Mouse (Mus musculus) activated CD4-positive, CD25-positive, alpha-beta regulatory T cell, adult 4 months (primary cell): Measurements from ENCODE around the gene Hrnr. TPM values are rescaled to one million over a fixed set of nuclear protein-coding genes. Genes with fewer than 3 reads are reported as not detected.

Source experiments
- ATAC-seq: one replicate; pipeline ENCODE4 v1.8.0; 2017
- polyA plus RNA-seq, 2 experiments: library from polyadenylated mRNA; unstranded; fragments of 100-300 nt; shearing (Covaris generic); gene quantifications; one replicate each; pipeline ENCODE4 v1.2.1; 2017

Gene Hrnr
- not detected for polyA plus RNA-seq

GRCm38 (mm10) chr3:93319449-93319848 lies at the start of gene Hrnr:
TSS of gene Hrnr (plus strand) at chr3:93319749.
- ATAC-seq: no peak

DNA sequence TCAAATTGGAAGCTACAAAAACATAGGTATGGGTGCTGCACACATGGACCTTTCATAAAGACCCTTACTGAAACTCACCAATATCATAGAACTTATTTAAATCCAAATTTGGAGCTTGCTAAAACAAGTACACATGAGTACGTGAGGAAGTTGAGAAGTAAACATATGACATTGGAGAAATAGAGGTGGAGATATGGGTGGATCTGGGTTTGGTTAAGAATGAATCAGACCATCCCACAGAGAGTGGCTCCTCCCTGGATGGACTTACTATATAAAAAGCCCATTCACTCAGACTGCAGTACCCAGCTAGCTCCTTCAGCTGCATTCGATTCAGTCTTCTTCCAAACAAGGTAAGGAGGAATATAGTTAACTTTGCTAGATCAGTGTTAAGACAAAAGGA lies 46.3 kb upstream of the Hrnr start, which contains the start of gene Flg:
Gene Flg, plus strand, starts transcription at position 301 of the 400 bp plus-strand sequence.
- ATAC-seq: no peak

GRCm38 (mm10) chr3:93297542-93297941 lies 22.0 kb upstream of the Hrnr start:
- no peak for ATAC-seq

DNA sequence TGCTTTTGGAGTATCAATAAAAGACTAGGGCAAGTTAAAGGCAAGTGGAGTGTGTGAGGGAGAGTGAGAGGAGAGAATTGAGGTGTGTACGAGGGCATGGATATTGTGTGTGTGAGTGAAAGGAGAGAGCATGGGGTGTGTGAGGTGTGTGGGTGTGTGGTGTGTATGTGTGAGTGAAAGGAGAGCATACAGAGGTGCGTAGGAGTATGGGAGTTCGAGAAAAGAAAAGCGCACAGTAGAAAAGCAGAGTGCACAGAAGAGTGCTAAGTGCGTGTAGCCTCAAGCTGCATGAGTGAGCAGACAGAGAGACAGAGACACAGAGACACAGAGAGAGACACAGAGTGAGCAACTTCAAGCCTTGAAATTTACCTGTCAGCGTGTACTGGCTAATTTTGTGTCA lies 19.7 kb upstream of the Hrnr start:
- no peak for ATAC-seq

- no peak for ATAC-seq
These were observed 17.7 kb upstream of the Hrnr start for GRCm38 (mm10) chr3:93301896-93302295.

GRCm38 (mm10) chr3:93306142-93306541 lies 13.4 kb upstream of the Hrnr start:
- no peak for ATAC-seq

- ATAC-seq: no peak
These were observed 8.2 kb upstream of the Hrnr start for GRCm38 (mm10) chr3:93311371-93311770.

- no peak for ATAC-seq
These were observed 5.2 kb upstream of the Hrnr start for GRCm38 (mm10) chr3:93314388-93314787.

GRCm38 (mm10) chr3:93337749-93338148 lies 18.2 kb downstream of the Hrnr start:
- no peak for ATAC-seq

- no peak for ATAC-seq
These were observed 20.5 kb downstream of the Hrnr start for GRCm38 (mm10) chr3:93340021-93340420.

DNA sequence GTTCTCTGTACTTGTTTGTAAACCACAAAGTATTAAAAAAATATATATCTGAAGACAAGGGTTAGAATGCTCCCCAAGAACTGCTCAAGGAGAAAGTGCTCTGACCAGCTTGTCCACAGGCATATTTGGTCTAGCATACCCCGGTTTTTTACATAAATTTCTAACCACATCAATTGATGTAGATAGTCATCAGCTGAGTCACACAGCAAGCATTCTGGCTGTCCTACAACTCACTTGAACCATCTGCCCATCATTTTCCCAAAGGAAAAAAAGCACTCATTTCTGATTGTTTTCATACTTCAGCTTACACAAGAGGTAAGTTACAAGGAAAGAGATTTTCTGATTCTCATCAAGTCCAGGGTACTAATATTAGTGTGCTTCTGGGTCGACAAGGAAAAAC lies 27.3 kb downstream of the Hrnr start:
- no peak for ATAC-seq

- no peak for ATAC-seq
These were observed 40.5 kb downstream of the Hrnr start for GRCm38 (mm10) chr3:93360045-93360444.

DNA sequence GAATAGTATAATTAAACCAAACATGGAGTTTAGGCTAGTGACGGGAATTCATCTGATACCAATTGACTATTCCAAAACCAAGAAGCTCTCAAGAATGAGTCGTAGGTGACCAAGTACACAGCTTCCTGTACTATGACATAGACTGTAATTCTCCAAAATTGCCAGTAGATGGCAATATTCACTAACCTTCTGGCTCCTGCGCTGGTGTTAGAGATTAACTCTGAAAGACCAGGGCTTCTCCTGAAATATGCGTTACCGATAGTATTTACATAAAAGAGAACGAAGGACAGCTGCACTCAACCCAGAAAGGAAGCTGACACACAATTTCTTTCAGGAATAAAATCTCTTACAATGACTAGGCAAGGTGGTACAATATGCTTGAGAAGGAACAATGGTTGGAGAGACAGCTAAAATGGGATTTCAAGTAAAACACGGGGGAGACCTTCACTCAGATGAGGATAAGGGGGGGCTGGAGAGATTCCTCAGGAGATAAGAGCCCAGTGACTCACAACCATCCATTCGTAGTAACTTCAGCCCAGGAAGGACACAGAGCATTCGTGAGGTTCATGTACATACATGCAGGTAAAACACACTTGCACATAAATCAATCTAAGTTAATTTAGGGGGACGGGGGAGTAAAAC lies 42.5 kb downstream of the Hrnr start:
- ATAC-seq: peak; percentile 81

GRCm38 (mm10) chr3:93366966-93367575 lies 47.5 kb downstream of the Hrnr start:
- no peak for ATAC-seq

DNA sequence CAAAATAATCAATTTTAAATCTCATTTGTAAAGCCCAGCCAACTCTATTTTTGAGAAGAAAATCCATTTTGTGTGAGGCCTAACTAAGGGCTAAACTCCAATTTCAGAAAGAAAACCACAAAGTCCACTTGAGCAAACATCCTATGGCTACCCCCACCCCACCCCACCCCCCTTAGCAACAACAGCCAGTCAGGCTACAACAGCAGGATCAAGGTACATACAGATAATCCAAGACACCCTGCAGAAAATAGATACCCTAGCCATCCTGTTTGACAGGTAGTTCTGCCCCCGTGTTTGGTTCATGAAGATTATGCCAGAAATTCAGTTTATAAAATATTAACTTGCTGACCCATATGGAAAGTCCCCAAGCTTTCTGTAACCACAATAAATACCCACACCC lies 48.6 kb downstream of the Hrnr start:
- no peak for ATAC-seq

DNA sequence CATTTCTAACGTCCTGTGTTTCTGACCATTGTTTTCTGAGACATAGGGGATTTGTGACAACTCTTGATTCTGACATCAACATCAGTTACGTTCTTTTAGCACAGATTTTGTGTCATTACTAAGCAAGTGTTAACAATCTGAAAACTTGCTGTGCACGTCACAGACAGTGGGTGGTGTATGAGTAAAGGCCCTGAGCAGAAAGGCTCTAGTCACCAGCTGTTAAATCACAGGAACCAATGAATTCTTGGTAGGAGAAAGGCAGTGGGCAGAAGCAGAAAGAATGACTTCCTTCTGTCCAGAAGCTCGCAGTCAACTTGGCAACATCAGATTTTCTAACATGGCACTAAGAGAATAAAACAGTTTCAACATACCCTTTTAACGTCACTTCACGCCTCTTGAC lies 53.9 kb downstream of the Hrnr start:
- no peak for ATAC-seq

DNA sequence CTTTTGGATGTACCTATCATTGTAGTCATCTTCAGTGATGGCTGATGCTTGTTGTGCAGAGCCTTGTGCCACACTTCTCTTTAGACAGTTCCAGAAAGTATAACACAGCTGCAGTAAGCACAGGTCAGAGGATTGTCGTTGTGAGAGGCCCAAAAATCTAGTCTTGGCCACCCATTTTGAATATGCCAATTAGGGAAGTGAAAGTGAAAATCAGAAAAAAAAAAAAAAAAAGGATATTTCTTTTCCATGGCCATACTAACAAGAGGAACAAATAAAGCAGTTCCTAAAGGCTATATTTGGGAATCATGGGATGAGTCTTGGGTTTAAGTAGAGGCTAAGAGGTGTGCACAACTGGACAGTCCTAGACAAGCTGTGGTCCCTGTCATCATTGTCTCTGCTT lies 55.6 kb downstream of the Hrnr start:
- ATAC-seq: no peak

GRCm38 (mm10) chr3:93375601-93376000 lies 56.1 kb downstream of the Hrnr start:
- no peak for ATAC-seq

DNA sequence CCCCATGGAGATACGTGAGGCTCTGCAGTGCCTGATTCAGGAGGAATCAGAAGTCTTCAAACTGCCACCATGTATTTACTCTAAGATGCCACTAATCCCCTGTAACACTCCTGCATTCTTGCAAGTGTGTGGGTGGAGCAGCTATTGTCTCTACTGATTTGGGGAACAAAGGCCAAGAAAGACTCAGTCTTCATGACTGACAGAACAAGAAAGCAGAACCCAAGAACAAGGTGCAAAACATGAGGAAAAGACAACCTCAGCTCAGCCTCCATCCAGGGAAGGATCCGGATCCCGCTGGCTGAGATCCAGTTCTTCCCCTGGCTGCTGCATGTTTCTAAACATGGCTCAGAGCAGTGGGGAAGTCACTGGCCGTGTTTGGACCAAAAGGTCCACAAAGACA lies 58.6 kb downstream of the Hrnr start:
- no peak for ATAC-seq

Other genes starting within 250 kb of the Hrnr start
- gene Crnn, start 175.0 kb upstream of the Hrnr start, polyA plus RNA-seq: not detected
- not detected for gene Flg2, start 122.5 kb upstream of the Hrnr start, polyA plus RNA-seq
- not detected for gene Flg, start 46.2 kb upstream of the Hrnr start, polyA plus RNA-seq
- under 1 TPM in 1 of 2 experiments, not detected in 1; 0.11 TPM for gene Rptn, start 74.0 kb downstream of the Hrnr start, polyA plus RNA-seq
- gene Tchh, start 122.6 kb downstream of the Hrnr start, polyA plus RNA-seq: not detected
- not detected for gene Tchhl1, start 149.0 kb downstream of the Hrnr start, polyA plus RNA-seq
- gene S100a11, start 200.7 kb downstream of the Hrnr start, polyA plus RNA-seq: 1,000 to 10,000 TPM; 1,103 to 1,136 TPM
- gene S100a10, start 235.3 kb downstream of the Hrnr start, polyA plus RNA-seq: 1,000 to 10,000 TPM; 1,196 to 1,341 TPM